Mouse (Mus musculus) induced T-regulatory cell, adult 2 months (primary cell): ENCODE data around the gene Arid3a.
A peak's percentile ranks its signal among the peaks of the same experiment; 100 is the strongest.

ENCODE experiments used
- DNase-seq: peaks from one replicate; pipeline ENCODE4 v3.0.0-alpha.2; 2012; ENCODE audit warnings: low read depth

Gene Arid3a

DNA sequence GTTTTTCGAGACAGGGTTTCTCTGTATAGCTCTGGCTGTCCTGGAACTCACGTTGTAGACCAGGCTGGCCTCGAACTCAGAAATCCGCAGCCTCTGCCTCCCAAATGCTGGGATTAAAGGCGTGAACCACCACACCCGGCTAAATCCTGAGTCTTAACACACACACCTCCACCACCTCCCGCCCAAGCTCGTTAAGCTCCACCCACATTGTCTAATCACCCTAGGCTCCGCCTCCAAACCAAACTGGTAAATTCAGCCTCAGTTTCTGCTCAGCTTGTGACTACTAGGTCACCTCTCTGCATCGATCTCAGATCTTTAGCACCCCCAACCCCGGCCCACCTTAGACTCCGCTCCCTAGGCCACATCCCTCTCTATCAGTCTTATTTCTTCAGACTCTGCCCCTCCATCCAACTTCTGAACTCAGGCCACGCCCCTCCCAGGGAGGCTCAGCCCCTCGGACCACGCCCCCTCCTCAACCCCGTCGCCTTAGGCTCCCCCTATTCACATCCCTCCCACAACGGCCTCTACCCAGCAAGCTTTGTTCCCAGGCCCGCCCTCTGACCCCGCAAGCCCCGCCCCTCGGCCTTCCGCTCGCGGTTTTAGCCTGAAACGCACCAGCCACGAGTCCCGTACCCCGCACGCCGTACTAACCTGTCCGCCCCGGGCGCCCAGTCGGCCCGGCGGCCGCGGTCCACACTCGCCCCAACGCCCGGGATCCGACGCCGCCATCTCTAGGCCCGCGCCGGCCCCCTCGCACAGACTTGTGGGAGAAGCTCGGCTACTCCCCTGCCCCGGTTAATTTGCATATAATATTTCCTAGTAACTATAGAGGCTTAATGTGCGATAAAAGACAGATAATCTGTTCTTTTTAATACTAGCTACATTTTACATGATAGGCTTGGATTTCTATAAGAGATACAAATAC, 18.4 kb upstream of the Arid3a start, which contains the start of gene Med16:
Gene Med16, minus strand, starts transcription at position 757 of the 925 bp plus-strand sequence.
- peak; percentile 99 for DNase-seq

DNA sequence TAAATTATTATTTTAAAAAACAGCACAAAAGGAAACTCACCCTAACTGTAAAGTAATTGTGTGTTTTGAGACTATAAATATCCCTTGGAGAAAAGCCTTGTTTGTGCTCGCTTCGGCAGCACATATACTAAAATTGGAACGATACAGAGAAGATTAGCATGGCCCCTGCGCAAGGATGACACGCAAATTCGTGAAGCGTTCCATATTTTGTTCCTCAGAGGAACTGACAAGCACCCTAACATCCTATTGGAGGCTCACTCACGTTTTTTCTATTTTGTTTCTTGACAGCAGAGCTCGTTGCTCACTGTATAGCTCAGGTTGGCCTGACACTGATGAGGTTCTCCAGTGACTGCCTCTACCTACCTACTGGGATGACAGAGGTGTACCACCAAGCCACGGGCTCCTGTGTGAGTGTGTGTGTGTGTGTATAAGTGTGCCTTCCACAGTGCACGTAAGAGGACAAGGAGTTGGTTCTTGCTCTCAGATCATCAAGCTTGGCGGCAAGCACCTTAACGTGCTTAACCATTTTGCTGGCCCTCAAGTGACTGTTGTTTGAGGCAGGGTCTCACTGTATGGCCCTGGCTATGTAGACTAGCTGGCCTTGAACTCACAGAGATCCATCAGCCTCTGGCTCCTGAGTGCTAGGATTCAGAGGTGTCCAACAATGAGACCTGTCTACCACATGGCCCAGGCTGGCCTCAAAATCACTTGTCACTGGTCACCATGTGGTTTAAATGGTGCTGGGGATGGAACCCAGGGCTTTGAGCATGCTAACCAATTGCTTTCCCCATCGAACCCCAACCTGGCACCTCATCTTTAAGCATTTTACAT, 17.5 kb upstream of the Arid3a start:
- DNase-seq, result no peak

DNA sequence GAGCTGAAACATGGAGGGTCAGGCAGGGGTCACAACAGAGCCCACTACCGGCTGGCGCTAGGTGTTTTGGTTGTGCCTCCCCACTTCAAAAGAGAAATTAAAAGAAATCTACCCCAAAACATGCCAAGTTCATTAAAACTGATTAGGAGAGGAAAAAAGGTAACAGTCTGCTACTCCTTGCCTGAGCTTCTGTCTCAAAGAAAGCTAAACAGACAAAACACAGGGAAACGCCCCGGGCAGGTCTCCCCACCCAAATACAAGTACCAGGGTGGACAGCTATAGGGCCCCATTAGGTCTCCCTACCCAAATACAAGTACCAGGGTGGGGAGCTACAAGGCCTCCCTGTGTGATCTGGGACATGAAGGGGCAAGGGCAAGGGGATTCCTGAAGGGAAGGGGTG, 16.3 kb upstream of the Arid3a start, which contains the start of gene Gm26602:
Gene Gm26602, plus strand, starts transcription at position 301 of the 400 bp plus-strand sequence.
- no peak for DNase-seq

DNA sequence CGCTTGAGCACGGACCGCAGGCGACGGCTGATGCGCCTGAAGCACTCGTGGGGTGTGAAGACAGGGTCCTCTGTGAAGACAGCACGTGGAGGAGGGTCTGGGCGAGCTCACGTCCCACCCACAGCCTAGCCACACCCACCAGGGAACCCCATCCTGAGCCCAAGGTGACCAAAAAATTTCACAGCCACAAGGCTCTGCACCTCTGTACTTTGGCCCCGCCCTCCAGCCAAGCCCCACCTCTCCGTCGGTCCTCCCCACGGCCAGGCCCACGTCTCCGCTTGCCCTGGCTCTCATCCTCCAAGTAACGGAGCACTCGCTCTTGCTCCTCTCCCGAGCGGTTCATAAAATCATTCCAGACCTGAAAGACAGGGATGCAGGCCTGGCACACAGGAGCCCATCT, 14.4 kb upstream of the Arid3a start:
- DNase-seq, result no peak

DNA sequence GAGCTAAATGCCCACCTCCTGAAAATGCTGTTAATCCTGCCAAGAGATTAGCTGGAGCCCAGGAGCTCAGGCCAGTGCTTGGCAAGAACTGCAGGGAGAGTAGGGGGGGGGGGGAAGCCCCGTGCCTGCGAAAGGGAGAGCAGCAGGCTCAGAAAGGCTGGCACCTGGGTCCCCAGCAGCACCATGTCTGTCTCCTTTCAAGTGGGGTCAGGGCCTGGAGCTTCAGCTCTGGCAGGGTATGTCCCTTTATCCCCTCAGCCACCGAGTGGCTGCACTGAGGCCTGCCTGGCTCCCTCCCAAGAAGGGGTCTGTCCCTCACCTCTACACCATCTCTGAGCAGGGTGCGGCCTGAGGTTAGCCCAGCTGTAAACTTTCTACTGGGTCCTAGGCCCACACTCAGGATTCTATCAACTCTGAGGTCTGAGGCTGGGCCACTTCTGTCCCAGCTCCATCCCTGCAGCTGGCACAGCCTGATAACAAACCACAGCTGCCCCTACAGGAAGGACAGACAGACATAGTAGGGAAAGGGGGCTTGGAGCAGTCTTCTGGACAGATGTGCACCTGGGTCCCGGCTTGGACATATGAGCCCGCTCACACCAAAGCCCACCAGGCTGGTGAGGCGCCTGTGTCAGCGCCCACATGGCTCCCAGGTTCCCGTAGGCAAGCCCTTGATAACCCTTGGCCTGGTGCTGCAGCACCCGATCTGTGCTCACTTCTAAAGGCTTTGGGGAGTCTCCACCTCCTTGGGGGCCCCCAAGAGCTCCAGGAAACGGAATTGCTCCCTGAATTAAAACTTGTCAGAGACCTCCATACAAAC, 12.5 kb upstream of the Arid3a start:
- no peak for DNase-seq

DNA sequence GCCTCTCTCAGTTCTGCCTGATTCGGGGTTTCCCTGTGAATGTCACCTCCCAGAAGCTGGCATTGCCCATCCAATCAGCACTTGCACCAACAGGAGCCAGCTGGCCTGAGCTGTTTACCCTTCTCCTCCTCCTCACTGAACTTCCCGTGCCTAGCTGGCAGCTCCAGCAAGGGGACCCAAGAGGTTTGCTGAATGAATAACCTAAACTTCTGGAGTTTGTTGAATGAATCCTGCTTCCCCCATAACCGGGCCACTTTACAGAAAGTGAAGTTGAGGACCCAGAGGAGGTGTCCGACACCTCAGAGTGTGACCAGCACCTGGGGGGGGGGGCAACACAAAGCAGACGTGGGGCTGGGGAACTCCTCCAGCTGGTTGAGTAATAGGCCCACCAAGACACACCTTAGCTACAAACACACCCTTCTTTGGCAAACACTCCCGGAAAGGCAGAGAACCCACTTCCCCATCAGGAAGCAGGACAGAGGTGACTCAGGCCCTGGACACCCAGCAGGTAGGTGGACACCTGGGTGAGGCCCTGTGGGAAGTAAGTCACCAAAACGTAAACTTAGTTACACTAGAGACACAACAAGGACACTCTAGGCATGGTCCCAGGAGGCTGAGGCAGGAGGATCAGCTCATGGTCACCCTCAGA, 11.8 kb upstream of the Arid3a start:
- no peak for DNase-seq

DNA sequence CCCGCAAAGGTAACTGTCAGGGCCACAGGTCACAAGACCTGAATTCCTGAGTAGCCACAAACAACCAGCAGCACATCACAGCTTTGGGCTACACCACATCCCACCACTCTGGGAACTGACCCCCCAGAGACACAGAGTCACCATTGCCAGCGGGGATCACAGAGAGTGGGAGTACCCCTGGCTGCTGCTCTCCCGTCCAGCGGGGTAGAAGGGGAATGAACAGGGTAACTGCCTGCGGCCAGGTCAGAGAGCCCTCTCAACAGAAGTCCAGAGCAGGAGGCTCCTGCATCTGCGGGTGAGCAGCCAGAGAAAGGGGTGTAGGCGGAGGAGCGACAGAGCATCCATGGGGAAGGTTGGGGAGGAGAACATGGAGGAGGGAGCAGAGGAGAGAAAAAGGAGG, 10.8 kb upstream of the Arid3a start:
- no peak for DNase-seq

DNA sequence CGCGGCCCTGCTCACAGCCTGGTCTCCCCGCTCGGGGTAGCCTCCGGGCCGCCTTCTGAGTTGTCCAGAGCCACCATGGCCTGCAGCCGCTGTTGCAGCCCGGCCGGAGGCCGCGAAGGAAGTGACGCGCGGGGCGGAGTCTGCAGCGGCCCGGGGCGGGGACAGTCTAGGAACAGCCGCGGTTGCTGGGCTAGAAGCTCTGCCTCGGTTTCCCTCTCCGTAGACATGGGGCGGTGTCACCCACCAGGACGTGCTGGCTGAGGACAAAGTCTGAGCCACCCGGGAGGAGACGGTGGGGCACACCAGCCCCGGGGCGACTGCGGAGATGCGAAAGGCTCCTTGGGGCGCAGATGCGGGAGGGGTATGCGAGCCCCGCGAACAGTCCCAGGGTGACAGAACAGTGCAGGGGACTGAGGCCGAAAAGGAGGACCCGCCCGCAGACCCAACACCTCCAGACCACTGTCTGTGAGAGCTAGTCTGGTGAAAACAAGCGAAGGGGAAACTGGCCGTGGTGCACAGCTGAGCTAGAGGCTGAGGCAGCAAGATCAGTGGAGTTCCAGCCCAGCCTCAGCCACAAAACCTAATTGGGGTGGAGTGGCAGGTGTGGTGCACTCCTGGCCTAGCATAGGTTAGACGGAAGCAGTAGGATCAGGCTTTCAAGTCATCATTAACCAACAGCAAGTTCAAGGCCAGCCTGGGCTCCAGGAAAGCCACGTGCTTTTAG, 9.9 kb upstream of the Arid3a start, which contains the start of gene Kiss1r:
Gene Kiss1r, plus strand, starts transcription at position 164 of the 724 bp plus-strand sequence.
- peak; percentile 88 for DNase-seq

DNA sequence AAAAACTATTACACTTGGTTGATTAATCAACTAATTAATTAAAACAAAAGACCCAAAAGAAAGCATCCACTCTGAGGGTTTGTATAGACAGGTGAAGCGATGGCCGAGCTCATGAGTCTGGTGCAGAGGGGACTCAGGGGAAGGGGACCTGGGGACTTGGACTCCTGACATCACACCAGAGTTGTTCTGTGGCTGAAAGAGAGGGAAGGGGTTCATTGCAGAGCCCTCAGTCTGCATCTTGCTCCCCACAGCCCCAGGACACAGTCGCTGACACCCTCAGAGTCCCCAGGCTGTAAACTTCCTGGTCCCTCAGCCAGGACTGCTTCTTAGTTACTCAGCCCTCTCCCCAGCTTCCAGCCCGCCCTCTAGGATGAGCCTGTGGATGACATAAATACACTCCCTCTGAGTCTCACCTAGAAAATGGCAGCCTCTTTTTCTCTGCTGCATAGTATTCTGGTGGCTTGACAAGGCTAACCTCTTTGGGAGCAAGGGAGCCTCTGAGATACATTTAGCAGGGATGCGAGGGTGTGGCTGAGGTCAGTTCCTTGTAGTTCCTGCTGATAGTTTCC, 9.2 kb upstream of the Arid3a start:
- DNase-seq, result no peak

DNA sequence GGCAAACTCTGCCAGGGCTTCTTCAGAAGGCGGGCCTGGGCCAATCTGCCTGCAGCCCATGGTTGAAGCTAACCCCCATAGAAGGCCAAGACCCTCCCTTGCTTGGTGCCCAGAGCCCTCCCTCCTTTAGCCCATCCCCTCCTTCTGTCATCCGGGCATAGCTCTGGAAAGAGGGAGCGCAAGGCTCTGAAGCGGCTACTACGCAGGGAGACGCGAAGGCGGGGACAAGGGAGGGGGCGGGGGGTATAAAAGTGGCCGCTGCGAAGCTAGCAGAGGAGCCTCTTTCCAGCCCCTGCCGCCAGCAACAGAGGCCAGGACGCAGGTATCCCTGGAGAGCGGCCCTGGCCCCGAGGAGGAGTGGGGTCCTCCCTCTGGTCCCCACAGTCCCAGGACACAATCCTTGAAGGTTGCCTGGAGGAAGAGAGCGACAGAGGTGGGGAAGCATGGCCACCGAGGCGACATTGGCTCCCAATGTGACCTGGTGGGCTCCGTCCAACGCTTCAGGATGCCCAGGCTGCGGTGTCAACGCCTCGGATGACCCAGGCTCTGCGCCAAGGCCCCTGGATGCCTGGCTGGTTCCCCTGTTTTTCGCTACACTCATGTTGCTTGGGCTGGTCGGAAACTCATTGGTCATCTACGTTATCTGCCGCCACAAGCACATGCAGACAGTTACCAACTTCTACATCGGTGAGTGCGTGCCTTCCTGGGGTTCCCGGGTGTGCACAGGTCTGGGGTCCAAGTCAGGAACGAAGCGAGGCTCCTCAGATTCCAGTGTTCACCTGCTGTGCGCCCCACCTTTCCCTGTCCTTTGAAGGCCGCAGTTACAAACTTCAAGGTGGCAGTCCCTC, 8.4 kb upstream of the Arid3a start:
- no peak for DNase-seq

DNA sequence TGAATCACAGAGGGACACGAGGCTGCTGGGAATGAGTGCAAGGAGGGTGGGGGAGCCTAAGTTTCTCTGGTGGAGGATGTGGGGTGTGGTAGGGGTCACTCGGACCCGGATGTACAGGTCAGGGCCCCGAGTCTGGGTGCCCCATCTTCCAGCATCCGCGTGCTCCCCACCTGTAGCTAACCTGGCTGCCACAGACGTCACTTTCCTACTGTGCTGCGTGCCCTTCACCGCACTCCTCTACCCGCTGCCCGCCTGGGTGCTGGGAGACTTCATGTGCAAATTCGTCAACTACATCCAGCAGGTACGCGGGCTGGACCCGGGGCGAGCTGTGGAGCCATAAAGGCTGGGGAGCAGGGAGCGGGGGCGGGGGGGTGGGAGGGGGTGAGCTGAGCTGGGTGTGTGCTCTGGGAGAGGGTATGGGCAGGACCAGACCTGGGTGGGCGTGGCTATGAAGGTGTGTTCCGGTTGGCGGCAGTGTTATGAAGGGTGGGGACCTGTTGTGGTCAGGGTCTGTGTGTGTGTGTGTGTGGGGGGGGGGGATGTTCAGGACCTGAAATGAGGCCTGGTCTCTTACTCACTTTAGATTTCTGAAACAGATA, 7.5 kb upstream of the Arid3a start:
- DNase-seq, result peak; percentile 67

DNA sequence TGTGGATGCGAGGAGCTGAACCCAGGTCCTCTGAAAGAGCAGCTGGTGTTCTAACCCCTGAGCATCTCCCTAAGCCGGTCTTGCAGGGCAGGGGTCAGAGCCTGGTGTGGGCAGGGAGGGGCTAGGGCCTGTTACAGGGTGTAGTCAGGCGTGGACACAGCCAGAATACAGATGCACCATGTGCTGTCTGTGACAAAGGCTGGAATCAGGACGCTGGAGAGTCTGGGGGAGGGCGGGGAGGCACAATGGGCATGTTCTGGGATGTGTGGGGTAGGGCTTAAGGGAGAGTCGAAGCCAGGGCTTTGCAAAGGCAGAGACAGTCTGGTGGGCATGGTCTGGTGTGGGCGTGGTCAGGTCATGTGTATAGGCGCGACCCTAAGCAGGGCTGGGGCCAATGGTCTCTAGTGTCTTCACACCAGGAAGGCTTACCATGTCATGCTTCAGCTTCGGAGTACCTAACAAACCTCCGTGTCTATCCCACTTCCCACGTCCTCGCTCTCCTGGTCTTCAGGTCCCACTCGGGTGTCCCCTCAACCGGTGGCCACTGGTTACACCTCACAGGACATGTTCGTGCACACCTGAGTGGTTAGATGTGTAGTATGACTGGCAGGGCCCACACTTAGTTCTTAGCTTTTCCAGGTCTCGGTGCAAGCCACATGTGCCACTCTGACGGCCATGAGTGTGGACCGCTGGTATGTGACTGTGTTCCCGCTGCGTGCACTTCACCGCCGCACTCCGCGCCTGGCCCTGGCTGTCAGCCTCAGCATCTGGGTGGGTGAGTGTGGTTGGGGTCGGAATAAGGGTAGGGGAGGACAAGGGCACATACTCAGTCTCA, 6.6 kb upstream of the Arid3a start:
- no peak for DNase-seq

DNA sequence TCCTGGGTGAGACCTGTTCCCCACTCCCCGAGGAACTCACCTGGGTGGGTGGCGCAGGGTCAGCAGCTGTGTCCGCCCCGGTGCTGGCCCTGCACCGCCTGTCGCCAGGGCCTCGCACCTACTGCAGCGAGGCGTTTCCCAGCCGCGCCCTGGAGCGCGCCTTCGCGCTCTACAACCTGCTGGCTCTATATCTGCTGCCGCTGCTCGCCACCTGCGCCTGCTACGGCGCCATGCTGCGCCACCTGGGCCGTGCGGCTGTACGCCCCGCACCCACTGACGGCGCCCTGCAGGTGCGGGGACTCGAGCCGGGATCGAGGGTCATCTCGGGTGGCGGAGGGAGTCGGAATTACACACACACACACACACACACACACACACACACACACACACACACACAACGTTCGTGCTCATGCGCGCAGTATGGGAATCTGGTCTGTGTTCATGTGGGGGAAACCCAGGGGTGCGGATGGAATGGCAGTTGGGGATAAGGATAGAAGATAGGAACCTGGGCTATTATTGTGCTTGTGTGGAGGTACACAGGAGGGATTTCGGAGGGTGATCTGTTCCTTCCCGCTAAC, 5.8 kb upstream of the Arid3a start, which contains the start of gene R3hdm4:
Gene R3hdm4, minus strand, starts transcription at position 251 of the 578 bp plus-strand sequence.
- DNase-seq, result no peak

DNA sequence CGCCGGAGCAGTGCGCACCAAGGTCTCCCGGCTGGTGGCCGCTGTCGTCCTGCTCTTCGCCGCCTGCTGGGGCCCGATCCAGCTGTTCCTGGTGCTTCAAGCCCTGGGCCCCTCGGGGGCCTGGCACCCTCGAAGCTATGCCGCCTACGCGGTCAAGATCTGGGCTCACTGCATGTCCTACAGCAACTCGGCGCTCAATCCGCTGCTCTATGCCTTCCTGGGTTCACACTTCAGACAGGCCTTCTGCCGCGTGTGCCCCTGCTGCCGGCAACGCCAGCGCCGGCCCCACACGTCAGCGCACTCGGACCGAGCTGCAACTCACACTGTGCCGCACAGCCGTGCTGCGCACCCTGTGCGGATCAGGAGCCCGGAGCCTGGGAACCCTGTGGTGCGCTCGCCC, 5.3 kb upstream of the Arid3a start:
- DNase-seq, result no peak

DNA sequence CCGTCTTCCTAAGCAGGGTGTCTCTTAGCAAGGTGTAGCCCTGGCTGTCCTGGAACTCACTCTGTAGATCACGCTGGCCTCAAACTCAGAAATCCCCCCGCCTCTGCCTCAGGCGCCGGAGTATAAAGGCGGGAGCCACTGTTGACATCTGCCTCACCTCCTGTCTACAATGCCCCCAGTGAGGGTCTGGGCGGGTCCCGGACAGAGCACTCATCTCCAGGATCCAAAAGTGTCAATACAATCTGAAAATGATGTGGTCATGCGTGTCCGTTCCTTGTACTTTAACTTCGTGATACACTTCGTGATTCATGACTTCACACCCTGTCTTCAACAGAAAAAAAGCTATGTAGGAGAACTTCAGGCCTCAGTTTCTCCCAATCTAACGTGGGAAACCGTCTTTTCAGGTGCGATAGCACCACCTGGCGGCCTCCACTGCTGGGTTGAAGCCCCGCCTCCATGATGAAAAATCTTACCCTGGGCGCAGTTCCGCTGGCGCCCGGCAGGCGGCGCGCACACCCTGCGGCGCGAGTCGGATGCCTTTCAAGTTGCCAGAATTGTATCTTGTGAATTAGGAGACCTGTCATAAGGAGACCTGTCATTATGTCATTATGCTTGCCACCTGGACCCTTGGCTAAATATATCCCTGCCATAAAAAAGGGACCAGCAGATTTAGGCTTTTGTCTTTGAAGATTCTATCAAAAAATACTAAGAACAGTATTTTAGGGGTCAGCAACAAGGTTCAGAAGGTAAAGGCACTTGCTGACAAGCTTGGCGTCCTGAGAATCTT, 1.7 kb upstream of the Arid3a start:
- peak; percentile 95 for DNase-seq

DNA sequence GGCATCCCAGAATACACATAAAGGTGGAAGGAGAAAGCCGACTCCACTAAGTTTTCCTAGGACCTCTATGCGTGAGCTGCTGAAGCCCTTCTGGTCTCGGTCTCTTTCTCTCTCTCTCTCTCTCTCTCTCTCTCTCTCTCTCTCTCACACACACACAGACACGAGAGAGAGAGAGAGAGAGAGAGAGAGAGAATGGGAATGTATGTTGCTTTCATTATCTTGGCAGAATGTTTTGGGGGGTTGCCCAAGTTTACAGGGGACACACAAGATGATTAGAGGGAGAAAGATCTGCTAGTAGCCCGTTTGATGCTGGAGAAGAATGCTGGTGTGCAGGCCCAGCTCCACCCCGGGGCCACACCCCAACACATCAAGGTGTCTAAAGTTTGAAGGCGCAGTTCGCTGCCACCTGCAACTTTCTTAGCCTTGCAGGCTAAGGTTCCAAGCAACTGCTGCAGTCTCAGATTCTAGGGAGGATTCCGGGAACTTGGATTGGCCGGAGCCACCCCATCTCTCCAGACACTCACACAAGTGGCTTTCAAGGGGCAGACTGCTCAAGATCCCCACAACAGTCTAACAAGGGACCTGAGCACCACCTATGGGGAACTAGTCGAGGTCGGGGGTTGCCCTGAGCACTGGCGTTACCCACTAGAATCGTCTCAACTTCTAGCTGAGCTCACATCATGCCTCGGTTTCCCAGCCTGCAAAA, 905 bp upstream of the Arid3a start:
- peak; percentile 72 for DNase-seq
